Mouse (Mus musculus) midbrain, embryonic 11.5 days (tissue): Measurements from ENCODE around the gene Lrrc74a. TPM values are rescaled to one million over a fixed set of nuclear protein-coding genes. Genes with fewer than 3 reads are reported as not detected.

Source experiments
- ATAC-seq: fragments of 200-750 bp; cut with Nextera tagmentation; 2 replicates; pipeline ENCODE4 v1.8.0; 2017; ENCODE audit warnings: moderate TSS enrichment, moderate library complexity; ENCODE audit not compliant: low FRiP score
- DNase-seq: peaks from one replicate; pipeline ENCODE4 v3.0.0; 2015; ENCODE audit warnings: low spot score; ENCODE audit errors: missing footprints
- H3K27ac ChIP-seq: fragments of 300-500 bp; sonication (generic); 2 replicates; pipeline ENCODE4 v1.5.1; 2014; ENCODE audit warnings: low read depth, low read length
- H3K27me3 ChIP-seq: fragments of 300-500 bp; sonication (generic); 2 replicates; pipeline ENCODE4 v1.6.1; 2014; ENCODE audit warnings: mild to moderate bottlenecking, low read length, moderate library complexity, mixed read lengths; ENCODE audit not compliant: control insufficient read depth, insufficient read depth
- H3K36me3 ChIP-seq: fragments of 300-500 bp; sonication (generic); 2 replicates; pipeline ENCODE4 v1.6.1; 2014; ENCODE audit warnings: mild to moderate bottlenecking, low read length, moderate library complexity, mixed read lengths; ENCODE audit not compliant: control insufficient read depth, insufficient read depth
- H3K4me1 ChIP-seq: fragments of 300-500 bp; sonication (generic); 2 replicates; pipeline ENCODE4 v1.6.1; 2014; ENCODE audit warnings: low read length; ENCODE audit not compliant: control insufficient read depth, insufficient read depth
- H3K4me2 ChIP-seq: fragments of 300-500 bp; sonication (generic); 2 replicates; pipeline ENCODE4 v1.6.1; 2014; ENCODE audit warnings: mild to moderate bottlenecking, moderate library complexity
- H3K4me3 ChIP-seq: fragments of 300-500 bp; sonication (generic); 2 replicates; pipeline ENCODE4 v1.5.1; 2014; ENCODE audit warnings: low read depth, low read length
- H3K9ac ChIP-seq: fragments of 300-500 bp; sonication (generic); 2 replicates; pipeline ENCODE4 v1.6.1; 2014; ENCODE audit warnings: low read length
- H3K9me3 ChIP-seq: fragments of 300-500 bp; sonication (generic); 2 replicates; pipeline ENCODE4 v1.6.1; 2016; ENCODE audit warnings: low read length; ENCODE audit not compliant: control insufficient read depth
- WGBS: fragments of 180-500 bp; shearing (Covaris S2); extraction: QIAGEN DNeasy Blood & Tissue Kit; methylation state at CpG from one replicate; pipeline ENCODE4 v1.1.7; 2014; 5-methylcytosine and 5-hydroxymethylcytosine counted together
- polyA plus RNA-seq: library from polyadenylated mRNA; unstranded; fragments of >200 nt; fragmentation: Nextera tagmentation; extraction: Ambion mirVana; gene quantifications from 2 replicates; pipeline ENCODE4 v1.2.1, GENCODE M21; 2014

Gene Lrrc74a
- polyA plus RNA-seq, 1 experiment from 2014 or later = not detected

- 74% methylated on average over 3 of the region's 3 CpGs for WGBS
- Histone ChIP-seq H3K36me3 (no peaks in the 10 kb centered on the region), H3K4me1 (peaks cover 54% of the 10 kb centered on the region), H3K4me2 (no peak overlapping the region), H3K9me3 (no peaks in the 10 kb centered on the region), H3K9ac (no peak overlapping the region), H3K27me3 (no peaks in the 10 kb centered on the region; the same call in 1 of the 2 replicates), H3K4me3 (no peak overlapping the region), H3K27ac (no peak overlapping the region)
- ATAC-seq = no peak
- no peak for DNase-seq
These were observed 78.6 kb downstream of the Lrrc74a start for GRCm38 (mm10) chr12:86812782-86813181.

Other genes starting within 250 kb of the Lrrc74a start
- 21.7 and 22.7 TPM in 2 replicates for gene Vash1, start 55.7 kb upstream of the Lrrc74a start, polyA plus RNA-seq
- 12.2 and 12.5 TPM in 2 replicates for gene Angel1, start 7.9 kb upstream of the Lrrc74a start, polyA plus RNA-seq
- gene Irf2bpl, start 150.4 kb downstream of the Lrrc74a start, polyA plus RNA-seq = 24.4 and 26.4 TPM in 2 replicates
- gene Cipc, start 212.7 kb downstream of the Lrrc74a start, polyA plus RNA-seq = 37.9 and 38.4 TPM in 2 replicates